Mouse (Mus musculus) kidney, embryonic 14.5 days (tissue): Measurements from ENCODE around the gene Zfp60. TPM values are rescaled to one million over a fixed set of nuclear protein-coding genes. Genes with fewer than 3 reads are reported as not detected.

Experiments
- ATAC-seq: fragments of 200-750 bp; cut with Nextera tagmentation; 2 replicates; pipeline ENCODE4 v1.8.0; 2017; ENCODE audit warnings: moderate number of reproducible peaks, mild to moderate bottlenecking, moderate TSS enrichment, moderate library complexity; ENCODE audit not compliant: low FRiP score, low TSS enrichment
- H3K27ac ChIP-seq: fragments of 300-500 bp; sonication (generic); 2 replicates; pipeline ENCODE4 v1.5.1; 2014; ENCODE audit warnings: low read depth, mild to moderate bottlenecking, low read length, moderate library complexity, mixed read lengths
- H3K27me3 ChIP-seq: fragments of 300-500 bp; sonication (generic); 2 replicates; pipeline ENCODE4 v1.6.1; 2014; ENCODE audit warnings: mild to moderate bottlenecking, low read length; ENCODE audit not compliant: control insufficient read depth, insufficient read depth
- H3K36me3 ChIP-seq: fragments of 300-500 bp; sonication (generic); 2 replicates; pipeline ENCODE4 v1.6.1; 2014; ENCODE audit warnings: low read length, mixed read lengths; ENCODE audit not compliant: control insufficient read depth, insufficient read depth
- H3K4me1 ChIP-seq: fragments of 300-500 bp; sonication (generic); 2 replicates; pipeline ENCODE4 v1.6.1; 2014; ENCODE audit warnings: low read length, mixed read lengths; ENCODE audit not compliant: control insufficient read depth, insufficient read depth
- H3K4me2 ChIP-seq: fragments of 300-500 bp; sonication (generic); replicated peaks from 2 replicates; pipeline ENCODE4 v1.6.1; 2014; ENCODE audit warnings: low read depth, mild to moderate bottlenecking, low read length
- H3K4me3 ChIP-seq: fragments of 300-500 bp; sonication (generic); 2 replicates; pipeline ENCODE4 v1.5.1; 2014; ENCODE audit warnings: mild to moderate bottlenecking, low read length
- H3K9ac ChIP-seq: fragments of 300-500 bp; sonication (generic); 2 replicates; pipeline ENCODE4 v1.6.1; 2014; ENCODE audit warnings: low read depth, mild to moderate bottlenecking, low read length, moderate library complexity
- H3K9me3 ChIP-seq: fragments of 300-500 bp; sonication (generic); 2 replicates; pipeline ENCODE4 v1.6.1; 2016; ENCODE audit warnings: low read length; ENCODE audit not compliant: control insufficient read depth
- WGBS: fragments of 180-500 bp; shearing (Covaris S2); extraction: QIAGEN DNeasy Blood & Tissue Kit; methylation state at CpG from one replicate; pipeline ENCODE4 v1.1.7; 2014; 5-methylcytosine and 5-hydroxymethylcytosine counted together
- polyA plus RNA-seq: library from polyadenylated mRNA; unstranded; fragments of >200 nt; fragmentation: Nextera tagmentation; extraction: Ambion mirVana; gene quantifications from 2 replicates; pipeline ENCODE4 v1.2.1, GENCODE M21; 2014

The Zfp60 gene
- polyA plus RNA-seq, 1 experiment from 2014 or later: 41.5 TPM

DNA sequence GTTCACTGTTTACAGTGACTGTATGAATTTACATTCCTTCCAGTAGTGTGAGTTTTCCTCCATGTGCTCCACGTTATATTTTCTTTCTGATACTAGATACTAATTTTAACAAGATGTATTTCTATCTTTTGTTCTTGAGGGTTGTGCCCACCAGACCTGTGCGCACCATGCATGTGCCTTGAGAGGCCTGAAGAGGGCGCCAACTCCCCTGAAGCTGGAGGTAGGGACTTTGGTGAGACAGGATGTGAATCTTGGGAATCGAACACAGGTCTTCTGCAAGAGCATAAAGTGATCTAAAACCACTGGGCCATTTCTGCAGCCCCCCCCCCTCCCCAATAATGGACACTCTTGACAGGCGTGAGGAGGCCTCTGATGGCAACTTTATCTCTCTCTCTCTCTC lies 40.1 kb upstream of the Zfp60 start:
- ATAC-seq: no peak
- WGBS: 48% methylated on average over 5 of the region's 5 CpGs
- H3K9ac ChIP-seq: no peak overlapping the region

DNA sequence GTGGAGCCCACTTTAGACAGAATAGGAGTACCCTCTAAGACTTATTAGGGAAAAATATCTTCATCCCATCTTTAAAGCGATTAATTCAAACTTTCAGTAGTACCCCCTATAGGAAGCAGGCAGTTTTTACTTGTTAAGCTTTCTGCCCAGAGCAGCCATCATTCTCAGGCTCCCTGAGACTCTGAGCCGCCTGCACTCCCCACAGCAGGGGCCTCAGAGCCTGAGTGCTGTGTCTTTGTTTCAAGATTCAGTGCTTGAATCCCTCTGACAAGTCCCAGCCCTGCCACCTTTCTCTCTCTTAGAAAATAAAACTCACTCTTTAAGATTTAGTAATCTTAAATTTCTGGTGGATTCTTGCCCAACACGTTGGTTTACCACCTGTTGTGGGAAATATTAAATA lies 34.5 kb upstream of the Zfp60 start:
- 44% methylated on average over 3 of the region's 3 CpGs for WGBS
- H3K4me2 ChIP-seq: no peak overlapping the region
- no peaks in the 10 kb centered on the region for H3K4me1 ChIP-seq
- no peaks in the 10 kb centered on the region for H3K9me3 ChIP-seq
- no peak for ATAC-seq
- no peaks in the 10 kb centered on the region for H3K27me3 ChIP-seq
- no peak overlapping the region for H3K9ac ChIP-seq
- H3K36me3 ChIP-seq: no peaks in the 10 kb centered on the region
- no peak overlapping the region for H3K27ac ChIP-seq
- H3K4me3 ChIP-seq: no peak overlapping the region

More for the DNA sequence above, 40.1 kb upstream of the Zfp60 start:
- no peaks in the 10 kb centered on the region for H3K27me3 ChIP-seq
- H3K36me3 ChIP-seq: no peaks in the 10 kb centered on the region
- peaks cover 8% of the 10 kb centered on the region; the same call in 1 of the 2 replicates for H3K4me1 ChIP-seq
- H3K4me2 ChIP-seq: no peak overlapping the region
- no peaks in the 10 kb centered on the region for H3K9me3 ChIP-seq
- H3K4me3 ChIP-seq: no peak overlapping the region
- H3K27ac ChIP-seq: no peak overlapping the region

DNA sequence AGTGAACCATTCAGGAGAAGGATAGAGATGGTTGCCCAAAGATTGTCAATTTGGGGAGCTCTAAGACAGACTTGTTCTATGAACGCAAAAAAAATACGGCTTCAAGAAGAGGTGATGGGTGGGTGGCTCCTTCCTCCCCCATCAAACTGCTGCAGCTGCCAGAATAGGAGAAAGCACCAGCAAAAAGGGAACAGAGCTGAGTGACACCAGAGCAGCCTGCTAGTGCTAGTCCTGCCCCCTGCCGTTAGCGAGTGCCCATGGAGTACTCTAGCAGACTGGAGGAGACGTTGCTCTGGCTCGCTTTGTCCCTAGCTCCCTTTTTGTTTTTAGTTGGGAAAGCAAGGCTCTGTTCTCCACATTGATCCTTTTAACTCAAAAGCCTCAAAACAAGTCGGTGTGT lies 20.8 kb upstream of the Zfp60 start:
- no peak for ATAC-seq
- Histone ChIP-seq H3K4me3 (no peak overlapping the region), H3K4me1 (no peaks in the 10 kb centered on the region), H3K27ac (no peak overlapping the region), H3K27me3 (no peaks in the 10 kb centered on the region), H3K36me3 (no peaks in the 10 kb centered on the region), H3K4me2 (no peak overlapping the region), H3K9me3 (peaks cover 12% of the 10 kb centered on the region; the same call in 1 of the 2 replicates), H3K9ac (no peak overlapping the region)
- WGBS: 82% methylated on average over 7 of the region's 7 CpGs

DNA sequence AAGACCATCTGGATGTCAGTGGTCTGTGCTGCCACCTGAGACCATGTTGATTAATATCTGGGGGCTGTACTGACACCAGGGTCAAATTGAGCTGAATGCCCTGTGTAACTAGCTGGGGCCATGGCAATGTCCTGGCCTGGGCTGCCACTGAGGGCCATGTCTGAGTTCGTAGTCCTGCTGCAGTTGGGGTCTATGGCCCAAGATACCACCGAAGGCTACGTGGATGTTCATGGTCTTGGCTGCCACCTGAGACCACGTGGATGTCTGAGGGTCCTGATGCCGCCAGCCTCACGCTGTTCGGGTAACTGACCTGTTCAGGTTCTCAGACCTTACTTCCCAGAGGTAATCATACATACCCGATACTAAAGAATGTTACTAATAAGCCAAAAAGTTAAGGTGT lies 9.2 kb upstream of the Zfp60 start:
- H3K4me3 ChIP-seq: no peak overlapping the region
- H3K27ac ChIP-seq: no peak overlapping the region
- H3K36me3 ChIP-seq: no peaks in the 10 kb centered on the region
- H3K4me2 ChIP-seq: no peak overlapping the region
- 89% methylated on average over 8 of the region's 8 CpGs for WGBS
- no peaks in the 10 kb centered on the region for H3K4me1 ChIP-seq
- H3K9ac ChIP-seq: no peak overlapping the region
- H3K27me3 ChIP-seq: no peaks in the 10 kb centered on the region
- no peak for ATAC-seq
- peaks cover 3% of the 10 kb centered on the region; the same call in 1 of the 2 replicates for H3K9me3 ChIP-seq

DNA sequence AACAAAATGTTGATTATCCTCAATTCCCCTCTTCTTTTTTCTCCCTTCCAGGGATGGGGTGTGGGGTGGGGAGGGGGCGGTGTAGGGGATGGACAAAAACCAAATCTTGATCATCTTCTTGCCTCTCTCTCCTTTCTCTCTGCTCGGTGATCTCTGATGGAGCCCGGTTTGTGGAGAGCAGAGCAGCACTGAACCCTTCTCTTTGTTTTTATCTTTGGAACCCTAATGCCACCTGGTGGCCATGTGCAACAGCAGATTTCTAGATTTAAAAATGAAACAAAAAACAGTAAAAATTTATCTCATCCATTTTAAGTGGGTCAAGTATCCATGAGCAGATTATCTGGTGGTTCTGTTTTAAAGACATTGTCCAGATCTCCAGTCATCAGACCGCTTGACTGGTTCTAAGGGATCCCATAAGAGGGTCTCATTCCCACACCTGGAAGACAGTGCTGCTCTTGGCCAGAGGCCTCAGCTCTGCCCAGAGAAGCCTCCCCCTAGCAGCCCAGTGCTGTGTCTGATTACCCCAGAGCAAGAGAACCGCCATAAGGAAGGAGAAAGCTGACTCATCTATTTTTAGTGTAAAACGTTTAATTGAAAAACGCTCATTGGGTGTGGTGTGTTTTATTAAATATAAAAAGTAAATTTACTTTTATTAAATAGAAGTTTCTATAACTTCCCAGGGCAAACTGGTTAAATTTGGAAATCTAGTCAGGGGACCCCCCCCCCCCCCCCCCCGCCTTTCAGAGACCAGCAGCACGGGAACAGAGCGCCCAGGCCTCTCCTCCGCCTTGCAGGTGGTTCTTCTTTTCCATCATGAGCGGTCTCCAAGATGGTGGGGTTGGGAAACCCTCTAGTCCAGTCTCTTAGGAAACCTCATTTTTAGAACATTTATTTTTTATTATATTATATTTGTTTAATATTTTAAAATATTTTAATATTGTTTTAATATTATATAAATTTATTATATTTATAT lies 5.3 kb upstream of the Zfp60 start:
- Histone ChIP-seq H3K4me2 (no peak overlapping the region), H3K36me3 (no peaks in the 10 kb centered on the region), H3K4me3 (no peak overlapping the region), H3K4me1 (no peaks in the 10 kb centered on the region), H3K27ac (no peak overlapping the region), H3K9me3 (no peaks in the 10 kb centered on the region), H3K9ac (no peak overlapping the region), H3K27me3 (no peaks in the 10 kb centered on the region)
- 47% methylated on average over 12 of the region's 12 CpGs for WGBS
- ATAC-seq: peak; percentile 82; the same call in 1 of the 2 replicates

DNA sequence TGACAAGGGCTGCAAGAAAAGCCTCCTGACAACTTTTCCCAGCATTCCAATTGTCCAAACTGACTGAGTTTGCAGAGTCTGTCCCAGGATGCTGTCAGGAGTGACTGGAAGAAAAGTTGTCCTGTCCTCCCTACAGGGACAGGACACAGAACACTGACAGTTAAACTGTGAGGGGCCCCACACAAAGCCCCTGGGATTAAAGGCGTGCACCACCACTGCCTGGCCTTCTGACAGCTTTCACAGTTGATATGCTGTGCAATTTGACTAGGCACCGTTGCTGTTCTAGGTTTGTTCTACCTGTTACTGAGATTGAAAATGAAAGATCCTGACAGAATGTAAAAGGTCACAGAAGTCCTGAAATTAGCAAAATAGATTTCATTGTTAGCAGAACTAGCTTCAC lies 3.7 kb upstream of the Zfp60 start:
- no peaks in the 10 kb centered on the region for H3K9me3 ChIP-seq
- no peak overlapping the region for H3K9ac ChIP-seq
- H3K4me3 ChIP-seq: no peak overlapping the region
- no peaks in the 10 kb centered on the region for H3K36me3 ChIP-seq
- H3K27me3 ChIP-seq: no peaks in the 10 kb centered on the region
- H3K27ac ChIP-seq: no peak overlapping the region
- no peak overlapping the region for H3K4me2 ChIP-seq
- H3K4me1 ChIP-seq: no peaks in the 10 kb centered on the region; the same call in 1 of the 2 replicates
- WGBS: 62% methylated on average over 2 of the region's 2 CpGs
- no peak for ATAC-seq

DNA sequence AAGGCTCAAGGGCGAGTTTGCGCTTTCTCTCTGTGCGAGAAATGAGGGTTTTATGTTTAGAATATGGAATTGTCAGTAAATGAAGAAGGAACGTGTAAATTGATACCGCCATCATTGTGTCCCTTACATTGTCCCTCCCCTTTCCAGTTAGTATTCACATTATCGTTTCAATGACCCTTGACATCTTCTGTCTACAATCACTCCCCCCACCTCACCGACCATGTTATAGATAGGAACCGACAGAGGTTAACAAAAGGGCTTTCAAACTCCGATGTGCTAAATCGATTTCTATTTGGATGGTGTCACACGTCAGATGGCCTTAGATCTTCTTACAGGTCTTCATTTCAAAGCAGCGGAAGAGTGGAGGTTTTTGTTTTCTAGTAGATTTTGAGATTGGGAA lies 757 bp downstream of the Zfp60 start:
- H3K27ac ChIP-seq: peak overlapping the region; percentile 93
- no peaks in the 10 kb centered on the region for H3K9me3 ChIP-seq
- no peaks in the 10 kb centered on the region for H3K36me3 ChIP-seq
- H3K4me2 ChIP-seq: peak overlapping the region; percentile 54
- peak overlapping the region; percentile 74 for H3K9ac ChIP-seq
- WGBS: 7% methylated on average over 12 of the region's 12 CpGs
- H3K4me1 ChIP-seq: no peaks in the 10 kb centered on the region; the same call in 1 of the 2 replicates
- no peak for ATAC-seq
- no peaks in the 10 kb centered on the region for H3K27me3 ChIP-seq
- peak overlapping the region; percentile 63 for H3K4me3 ChIP-seq

DNA sequence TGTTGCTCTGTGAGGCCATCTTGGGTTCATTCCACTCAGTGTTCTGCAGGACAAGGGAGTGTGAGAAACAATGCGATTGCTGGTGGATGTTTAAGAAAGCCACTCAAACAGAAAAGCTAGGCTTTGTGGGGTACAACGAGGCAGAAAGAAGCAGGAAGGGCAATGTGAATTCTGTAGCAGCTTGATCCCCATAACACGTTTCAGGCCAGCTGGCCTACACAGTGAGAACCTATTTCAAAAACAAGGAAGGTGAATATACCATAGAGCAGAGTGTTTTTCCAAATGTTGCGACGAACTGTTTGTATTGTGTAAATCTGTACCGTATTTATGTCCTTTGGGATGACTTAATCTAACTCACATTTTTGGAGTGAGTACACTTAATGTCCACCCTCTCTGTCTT lies 1.3 kb downstream of the Zfp60 start:
- WGBS: 87% methylated on average over 6 of the region's 6 CpGs
- Histone ChIP-seq H3K27me3 (no peaks in the 10 kb centered on the region), H3K9ac (peak overlapping the region; percentile 74; the same call in 1 of the 2 replicates), H3K27ac (no peak overlapping the region), H3K4me3 (peak overlapping the region; percentile 63), H3K4me2 (peak overlapping the region; percentile 54), H3K36me3 (no peaks in the 10 kb centered on the region), H3K4me1 (no peaks in the 10 kb centered on the region; the same call in 1 of the 2 replicates), H3K9me3 (no peaks in the 10 kb centered on the region)
- ATAC-seq: no peak

DNA sequence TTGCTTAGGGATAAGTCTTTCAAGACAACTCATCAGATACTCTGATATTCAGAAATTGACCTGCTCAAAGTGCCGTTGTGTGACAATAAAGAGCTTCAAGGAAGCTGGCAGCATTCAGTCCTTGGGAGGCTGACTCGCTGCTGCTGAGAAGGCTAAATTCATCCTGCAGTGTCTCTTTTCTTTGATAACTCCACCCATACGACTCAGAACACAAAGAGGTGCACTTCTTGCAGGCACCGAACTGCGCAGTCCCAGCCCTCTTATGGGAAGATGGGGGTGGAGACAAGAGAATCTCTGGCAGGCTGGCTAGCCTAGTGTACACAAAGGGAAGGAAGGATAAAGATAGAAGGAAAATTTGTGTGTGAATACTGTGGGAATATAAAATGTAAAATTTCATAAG lies 4.3 kb downstream of the Zfp60 start:
- ATAC-seq: no peak
- Histone ChIP-seq H3K4me1 (no peaks in the 10 kb centered on the region; the same call in 1 of the 2 replicates), H3K4me3 (no peak overlapping the region), H3K9ac (no peak overlapping the region), H3K27ac (no peak overlapping the region), H3K4me2 (no peak overlapping the region), H3K27me3 (no peaks in the 10 kb centered on the region), H3K9me3 (no peaks in the 10 kb centered on the region), H3K36me3 (peaks cover 21% of the 10 kb centered on the region)
- 90% methylated on average over 5 of the region's 5 CpGs for WGBS
